In genomic region chr2:161107236-161107635, GRCm38 (mm10) we compare ENCODE assay signal across 9 mouse cellular contexts. TPM values are rescaled to one million over a fixed set of nuclear protein-coding genes. Genes with fewer than 3 reads are reported as not detected.
DNase-seq lines count a peak whose midpoint lies in the region; ATAC-seq and TF ChIP-seq lines count a peak whose summit lies in the region.
"Had no signal": no experiment of that assay in that cellular context is flagged by ENCODE, and none has a peak within 500 bp of the region (broad histone marks: within the 10 kb centered on the region; RNA-seq: fewer than 3 reads in every experiment).

No protein-coding gene starts in this region.

- 0 out of 2 replicates have a peak overlapping the region, but pooled peaks have one; percentile 21 for H3K27ac ChIP-seq in embryonic facial prominence, embryonic 14.5 days (replicated peaks; ENCODE audit: low read depth, low read length)
- no peak overlapping the region for H3K27ac ChIP-seq in hindbrain, postnatal 0 days
- no peak overlapping the region for H3K27ac ChIP-seq in neural tube, embryonic 12.5 days

- no peaks in the 10 kb centered on the region for H3K27me3 ChIP-seq in embryonic facial prominence, embryonic 14.5 days (replicated peaks; ENCODE audit: control insufficient read depth, insufficient read depth, low read length)
- no peaks in the 10 kb centered on the region for H3K27me3 ChIP-seq in hindbrain, postnatal 0 days (ENCODE audit: insufficient read depth, low read length)
- no peaks in the 10 kb centered on the region for H3K27me3 ChIP-seq in neural tube, embryonic 12.5 days (replicated peaks)

- peaks cover 26% of the 10 kb centered on the region for H3K4me1 ChIP-seq in embryonic facial prominence, embryonic 14.5 days (ENCODE audit: control insufficient read depth, insufficient read depth, low read length)
- peaks cover 10% of the 10 kb centered on the region; the same call in 1 of the 2 replicates for H3K4me1 ChIP-seq in hindbrain, postnatal 0 days (ENCODE audit: insufficient read depth, low read length)
- peaks cover 19% of the 10 kb centered on the region for H3K4me1 ChIP-seq in neural tube, embryonic 12.5 days

- intact Hi-C loops in gastrocnemius, postnatal 36 days (cut with DNase I), result no loop called here

- H3K9ac ChIP-seq in embryonic facial prominence, embryonic 14.5 days (ENCODE audit: low read depth, low read length), result peak overlapping the region; percentile 93; the same call in 1 of the 2 replicates
- no peak overlapping the region; the same call in 1 of the 2 replicates for H3K9ac ChIP-seq in hindbrain, postnatal 0 days (replicated peaks; ENCODE audit: low read length)
- H3K9ac ChIP-seq in neural tube, embryonic 12.5 days, result 0 out of 2 replicates have a peak overlapping the region, but pooled peaks have one; percentile 97

- no peak for TF ChIP-seq CTCF in hindbrain, postnatal 0 days (IDR thresholded peaks at IDR 0.05; ENCODE audit: low read depth)

- peak; percentile 3 to 68 for DNase-seq in layer of hippocampus, postnatal 14 days (ENCODE audit: low spot score in 2 of 2)
- DNase-seq in layer of hippocampus, adult 11-12 months (ENCODE audit: low spot score), result no peak
- DNase-seq in embryonic facial prominence, embryonic 14.5 days (ENCODE audit: low spot score), result no peak
- peak; percentile 51 for DNase-seq in hindbrain, postnatal 0 days (ENCODE audit: low spot score)
- no peak for DNase-seq in layer of hippocampus, adult 8-10 months (ENCODE audit: low spot score in 2 of 2)
- DNase-seq in gastrocnemius, postnatal 36 days, result no peak
- DNase-seq: thymus, adult 2 months had no signal

- no peaks in the 10 kb centered on the region for H3K36me3 ChIP-seq in embryonic facial prominence, embryonic 14.5 days (ENCODE audit: control insufficient read depth, insufficient read depth, low read length)
- no peaks in the 10 kb centered on the region for H3K36me3 ChIP-seq in hindbrain, postnatal 0 days (ENCODE audit: insufficient read depth, low read length)
- H3K36me3 ChIP-seq in neural tube, embryonic 12.5 days, result no peaks in the 10 kb centered on the region

- ATAC-seq in embryonic facial prominence, embryonic 14.5 days (ENCODE audit: low read depth), result no peak
- ATAC-seq in hindbrain, postnatal 0 days, result no peak
- ATAC-seq in neural tube, embryonic 12.5 days (ENCODE audit: low FRiP score, low read depth), result no peak
- ATAC-seq: activated CD4-positive, CD25-positive, alpha-beta regulatory T cell, adult 4 months had no signal

- no peaks in the 10 kb centered on the region for H3K9me3 ChIP-seq in embryonic facial prominence, embryonic 14.5 days (ENCODE audit: control insufficient read depth, low read length)
- no peaks in the 10 kb centered on the region for H3K9me3 ChIP-seq in hindbrain, postnatal 0 days (ENCODE audit: low read length)
- no peaks in the 10 kb centered on the region for H3K9me3 ChIP-seq in neural tube, embryonic 12.5 days

- WGBS in embryonic facial prominence, embryonic 14.5 days, result 81% methylated on average over 2 of the region's 2 CpGs
- WGBS in hindbrain, postnatal 0 days, result 41% methylated on average over 2 of the region's 2 CpGs
- WGBS in neural tube, embryonic 12.5 days, result 75% methylated on average over 2 of the region's 2 CpGs

- peak overlapping the region; percentile 78 for H3K4me3 ChIP-seq in embryonic facial prominence, embryonic 14.5 days (ENCODE audit: low read depth, low read length)
- peak overlapping the region; percentile 97 for H3K4me3 ChIP-seq in hindbrain, postnatal 0 days (ENCODE audit: low read length)
- H3K4me3 ChIP-seq in neural tube, embryonic 12.5 days, result no peak overlapping the region

- H3K4me2 ChIP-seq in embryonic facial prominence, embryonic 14.5 days (ENCODE audit: low read depth, low read length), result peak overlapping the region; percentile 61
- H3K4me2 ChIP-seq in hindbrain, postnatal 0 days (ENCODE audit: low read depth, low read length), result peak overlapping the region; percentile 60
- peak overlapping the region; percentile 67 for H3K4me2 ChIP-seq in neural tube, embryonic 12.5 days (replicated peaks)

RNA-seq across cellular contexts. Expression of gene Chd6, which starts 1.6 kb away (rescaled TPM):
- total RNA-seq in layer of hippocampus, postnatal 14 days (2021), result 10 to 100 TPM; 56.7 to 68.5 TPM
- 24.2 and 27.8 TPM in 2 replicates for polyA plus RNA-seq in embryonic facial prominence, embryonic 14.5 days (2014; fragmentation: Nextera tagmentation; extraction: Ambion mirVana)
- total RNA-seq in hindbrain, postnatal 0 days (2014; rRNA removed), result 46.1 and 74.0 TPM in 2 replicates
- 26.7 and 29.2 TPM in 2 replicates for polyA plus RNA-seq in hindbrain, postnatal 0 days (2015; fragmentation: Nextera tagmentation; extraction: Ambion mirVana)
- 37.7 and 42.1 TPM in 2 replicates for polyA plus RNA-seq in neural tube, embryonic 12.5 days (2016; fragmentation: Nextera tagmentation; extraction: Ambion mirVana)
- total RNA-seq in layer of hippocampus, adult 8-10 months (2022), result 10 to 100 TPM; 56.4 to 73.8 (median 61.9) TPM
- 10 to 100 TPM; 11.0 to 12.0 TPM for total RNA-seq in gastrocnemius, postnatal 36 days (2021)

Comparison
In these comparisons a context has a peak if more than half of its experiments do, and no peak if none do; other contexts are left out.
1. DNase-seq: peak in layer of hippocampus, postnatal 14 days (2 of 2) and hindbrain, postnatal 0 days (single experiment); none in layer of hippocampus, adult 11-12 months (single experiment), embryonic facial prominence, embryonic 14.5 days (single experiment), layer of hippocampus, adult 8-10 months (0 of 2) and gastrocnemius, postnatal 36 days (0 of 2).
2. Peak in every context shown above with its lines, with median percentiles within 50 percentile points of each other: H3K4me2 ChIP-seq.